In the genomic region with DNA sequence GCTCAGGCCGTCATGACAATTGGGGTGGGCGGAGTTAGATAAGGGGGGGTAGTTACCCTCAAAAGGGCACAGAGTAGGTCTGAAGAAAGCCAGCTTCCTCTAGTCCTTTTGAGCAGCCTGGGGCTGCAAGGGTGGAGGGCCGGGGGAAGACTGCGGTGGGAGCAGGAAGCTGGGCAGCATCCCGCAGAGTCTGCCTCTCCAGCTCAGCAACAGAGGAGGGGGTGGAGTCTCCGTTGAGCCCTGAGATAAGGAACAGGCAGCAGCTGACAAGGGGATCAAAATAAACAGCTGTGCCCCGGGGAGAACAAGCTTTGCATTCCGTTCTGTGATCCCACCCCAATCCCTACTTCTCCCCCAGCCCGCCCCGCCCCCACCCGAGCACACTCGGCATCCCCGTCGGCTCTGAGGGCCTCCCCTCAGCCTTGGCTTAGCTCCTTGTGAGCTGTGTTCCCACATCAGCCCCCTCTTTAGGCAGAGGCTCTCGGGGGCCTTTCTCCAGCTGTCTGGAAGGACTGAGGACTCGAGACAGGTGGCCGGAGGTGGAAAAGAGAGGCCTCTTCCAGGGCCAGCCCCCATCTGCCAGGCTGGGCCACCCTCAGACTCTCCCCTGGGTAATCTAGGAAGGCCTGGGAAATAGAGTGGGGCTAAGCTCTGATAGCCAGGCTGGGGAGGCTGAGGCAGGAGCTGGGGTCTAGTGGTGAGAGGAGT, we compare ENCODE assay signal across 8 mouse cellular contexts. TPM values are rescaled to one million over a fixed set of nuclear protein-coding genes. Genes with fewer than 3 reads are reported as not detected.
DNase-seq lines count a peak whose midpoint lies in the region; ATAC-seq and TF ChIP-seq lines count a peak whose summit lies in the region.

No protein-coding gene starts in this region.

- 3% methylated on average over 16 of the region's 17 CpGs for WGBS in hindbrain, postnatal 0 days
- 2% methylated on average over 17 of the region's 17 CpGs for WGBS in liver, embryonic 12.5 days (ENCODE audit: insufficient replicate concordance)

- peak overlapping the region; percentile 48 for H3K4me2 ChIP-seq in hindbrain, postnatal 0 days (ENCODE audit: low read depth, low read length)
- peak overlapping the region; percentile 85 for H3K4me2 ChIP-seq in liver, embryonic 12.5 days

- H3K4me3 ChIP-seq in bone marrow macrophage, adult 2 months (ENCODE audit: insufficient read depth, low read length), result no peak overlapping the region
- peak overlapping the region; percentile 7; the same call in 1 of the 2 replicates for H3K4me3 ChIP-seq in hindbrain, postnatal 0 days (ENCODE audit: low read length)
- H3K4me3 ChIP-seq in liver, embryonic 12.5 days, result peak overlapping the region; percentile 52

- ATAC-seq in hindbrain, postnatal 0 days, result peak; percentile 91
- peak; percentile 92 for ATAC-seq in liver, embryonic 12.5 days

- H3K27me3 ChIP-seq in hindbrain, postnatal 0 days (ENCODE audit: insufficient read depth, low read length), result no peaks in the 10 kb centered on the region
- H3K27me3 ChIP-seq in liver, embryonic 12.5 days (replicated peaks), result no peaks in the 10 kb centered on the region

- TF ChIP-seq POLR2A in bone marrow macrophage, adult 2 months (IDR thresholded peaks at IDR 0.05; ENCODE audit: borderline replicate concordance, low read depth, low read length), result no peak

- peak overlapping the region; percentile 47 for H3K9ac ChIP-seq in hindbrain, postnatal 0 days (replicated peaks; ENCODE audit: low read length)
- H3K9ac ChIP-seq in liver, embryonic 12.5 days, result peak overlapping the region; percentile 80

- H3K36me3 ChIP-seq in hindbrain, postnatal 0 days (ENCODE audit: insufficient read depth, low read length), result no peaks in the 10 kb centered on the region
- H3K36me3 ChIP-seq in liver, embryonic 12.5 days, result no peaks in the 10 kb centered on the region

- no peak for TF ChIP-seq CTCF in bone marrow macrophage, adult 2 months (IDR thresholded peaks at IDR 0.05; ENCODE audit: low read depth, low read length)
- no peak for TF ChIP-seq CTCF in hindbrain, postnatal 0 days (IDR thresholded peaks at IDR 0.05; ENCODE audit: low read depth)

- H3K27ac ChIP-seq in bone marrow macrophage, adult 2 months (ENCODE audit: insufficient read depth, low read depth, low read length), result peak overlapping the region; percentile 94
- H3K27ac ChIP-seq in hindbrain, postnatal 0 days, result peak overlapping the region; percentile 81
- peak overlapping the region; percentile 99 for H3K27ac ChIP-seq in liver, embryonic 12.5 days

- H3K9me3 ChIP-seq in hindbrain, postnatal 0 days (ENCODE audit: low read length), result no peaks in the 10 kb centered on the region
- no peaks in the 10 kb centered on the region for H3K9me3 ChIP-seq in liver, embryonic 12.5 days (replicated peaks)

- H3K4me1 ChIP-seq in bone marrow macrophage, adult 2 months (ENCODE audit: control insufficient read depth, insufficient read depth, low read length), result peaks cover 37% of the 10 kb centered on the region
- H3K4me1 ChIP-seq in hindbrain, postnatal 0 days (ENCODE audit: insufficient read depth, low read length), result peaks cover 12% of the 10 kb centered on the region; the same call in 1 of the 2 replicates
- H3K4me1 ChIP-seq in liver, embryonic 12.5 days, result peaks cover 80% of the 10 kb centered on the region

- peak; percentile 71 for DNase-seq in adrenal gland, postnatal 10 days
- no peak for DNase-seq in adrenal gland, postnatal 4 days (ENCODE audit: low spot score in 2 of 2)
- DNase-seq in forelimb bud, embryonic 11.5 days (ENCODE audit: low read depth, low spot score), result peak; percentile 77
- DNase-seq in hindbrain, postnatal 0 days (ENCODE audit: low spot score), result peak; percentile 70
- peak; percentile 79 for DNase-seq in natural killer cell, adult 2 months (ENCODE audit: low spot score in 2 of 2)
- peak; percentile 69 for DNase-seq in testis, postnatal 14 days (ENCODE audit: low spot score)

RNA-seq across cellular contexts. Expression of a gene that starts 16.9 kb away (rescaled TPM):
- 100 to 1,000 TPM; 178 to 185 TPM for total RNA-seq in adrenal gland, postnatal 10 days (2021)
- total RNA-seq in adrenal gland, postnatal 4 days (2021), result 100 to 1,000 TPM; 198 to 200 TPM
- 89.1 and 95.0 TPM in 2 replicates for polyA plus RNA-seq in bone marrow macrophage, adult 2 months (2012; ENCODE audit: insufficient read depth, insufficient read length, missing spikeins)
- 55.0 and 63.4 TPM in 2 replicates for total RNA-seq in hindbrain, postnatal 0 days (2014; rRNA removed)
- 69.3 and 71.5 TPM in 2 replicates for polyA plus RNA-seq in hindbrain, postnatal 0 days (2015; fragmentation: Nextera tagmentation; extraction: Ambion mirVana)
- polyA plus RNA-seq in liver, embryonic 12.5 days (2016; fragmentation: Nextera tagmentation; extraction: Ambion mirVana), result 546 and 555 TPM in 2 replicates

RNA-seq across cellular contexts. Expression of a gene that starts 19.6 kb away (rescaled TPM):
- 10 to 100 TPM; 15.4 to 19.1 TPM for total RNA-seq in adrenal gland, postnatal 10 days (2021)
- 10 to 100 TPM; 31.7 to 38.1 TPM for total RNA-seq in adrenal gland, postnatal 4 days (2021)
- polyA plus RNA-seq in bone marrow macrophage, adult 2 months (2012; ENCODE audit: insufficient read depth, insufficient read length, missing spikeins), result 23.7 and 30.1 TPM in 2 replicates
- 17.9 and 22.2 TPM in 2 replicates for total RNA-seq in hindbrain, postnatal 0 days (2014; rRNA removed)
- 11.8 and 12.3 TPM in 2 replicates for polyA plus RNA-seq in hindbrain, postnatal 0 days (2015; fragmentation: Nextera tagmentation; extraction: Ambion mirVana)
- polyA plus RNA-seq in liver, embryonic 12.5 days (2016; fragmentation: Nextera tagmentation; extraction: Ambion mirVana), result 17.6 and 18.0 TPM in 2 replicates

Comparison
In these comparisons a context has a peak if more than half of its experiments do, and no peak if none do; other contexts are left out.
1. DNase-seq: peak in adrenal gland, postnatal 10 days (single experiment), forelimb bud, embryonic 11.5 days (single experiment), hindbrain, postnatal 0 days (single experiment), natural killer cell, adult 2 months (2 of 2) and testis, postnatal 14 days (single experiment); none in adrenal gland, postnatal 4 days (0 of 2).
2. Peak in every context shown above with its lines, with median percentiles within 50 percentile points of each other: H3K27ac ChIP-seq.